Mouse (Mus musculus): ENCODE data around the gene Rundc3a. TPM values are rescaled to one million over a fixed set of nuclear protein-coding genes. Genes with fewer than 3 reads are reported as not detected.

Gene Rundc3a
- total and polyA plus RNA-seq, 3 experiments, result 0.16 TPM; not detected in 2

DNA sequence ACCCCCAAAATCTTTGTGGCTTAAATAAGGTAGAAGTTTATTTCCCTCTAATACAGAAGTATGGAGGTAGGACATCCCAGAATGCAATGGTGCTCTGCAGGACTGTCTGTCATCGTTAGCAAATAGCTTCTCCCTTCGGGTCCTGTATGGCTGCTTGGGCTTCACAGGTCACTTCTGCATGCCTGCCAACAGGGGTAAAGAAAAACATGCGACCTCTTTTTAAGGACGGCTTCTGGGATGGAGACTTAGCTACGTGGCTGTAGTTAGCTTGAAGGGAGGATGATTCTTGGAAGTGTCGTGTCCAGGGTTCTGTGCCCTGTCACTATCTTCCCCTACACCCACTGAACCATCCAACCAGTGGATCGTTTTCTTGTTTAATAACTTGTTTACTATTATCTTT lies 22.9 kb upstream of the Rundc3a start:
- H3K9me3 ChIP-seq (replicated peaks), result no peaks in the 10 kb centered on the region
- peaks cover 88% of the 10 kb centered on the region for H3K27me3 ChIP-seq (ENCODE audit: insufficient read depth, low read length)
- TF ChIP-seq GATA1 (IDR thresholded peaks at IDR 0.05; ENCODE audit: borderline replicate concordance, low read length), result no peak
- TF ChIP-seq TAL1 (conservative IDR thresholded peaks at IDR 0.05; ENCODE audit: low read depth, low read length), result no peak
- TF ChIP-seq POLR2AphosphoS5 (IDR thresholded peaks at IDR 0.05; ENCODE audit: insufficient replicate concordance, low read depth, low read length), result no peak
- no peak for TF ChIP-seq CTCF (IDR thresholded peaks at IDR 0.05; ENCODE audit: low read depth, low read length)
- ATAC-seq (ENCODE audit: extremely low read depth, insufficient number of reproducible peaks, low FRiP score, poor library complexity, severe bottlenecking), result no peak
- H3K36me3 ChIP-seq (replicated peaks), result no peaks in the 10 kb centered on the region
- no peak for DNase-seq (ENCODE audit: low spot score)
- H3K4me3 ChIP-seq (ENCODE audit: low read depth, low read length), result no peak overlapping the region
- peaks cover 73% of the 10 kb centered on the region for H3K4me1 ChIP-seq (ENCODE audit: insufficient read depth, low read depth, low read length)

DNA sequence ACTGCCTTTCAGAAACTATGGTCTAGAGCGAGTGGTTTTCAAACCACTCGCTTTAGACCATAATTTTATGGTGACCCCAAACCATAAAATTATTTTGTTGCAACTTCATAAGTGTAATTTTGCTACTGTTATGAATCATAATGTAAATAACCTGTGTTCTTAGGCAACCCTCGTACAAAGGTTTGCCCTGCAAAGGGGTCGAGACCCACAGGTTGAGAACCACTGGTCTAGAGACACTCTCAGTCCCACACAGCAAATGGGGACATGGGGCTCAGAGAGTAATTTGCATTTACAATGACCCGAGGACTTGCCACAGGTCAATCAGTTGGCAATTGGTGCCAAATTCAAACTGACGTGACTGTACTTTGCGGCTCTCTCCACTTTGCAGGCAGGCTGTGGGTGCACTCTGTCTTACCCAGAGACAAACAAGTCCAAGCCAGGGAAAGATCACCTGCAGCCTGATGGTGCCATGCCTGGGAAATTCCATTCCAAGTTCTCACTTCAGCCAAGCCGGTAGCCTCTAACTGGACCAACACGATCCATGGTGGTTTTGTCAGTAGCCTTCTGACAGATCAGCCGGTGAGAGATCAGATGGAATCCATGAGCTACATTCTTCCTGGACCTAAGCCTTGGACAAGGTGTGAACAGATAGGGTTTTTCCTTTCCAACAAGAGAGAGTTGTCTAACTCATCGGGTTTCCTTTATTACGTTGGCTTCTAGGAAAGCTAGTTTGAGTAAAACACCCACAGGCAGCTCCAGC lies 21.1 kb upstream of the Rundc3a start:
- peaks cover under 1% of the 10 kb centered on the region; the same call in 1 of the 2 replicates for H3K9me3 ChIP-seq (replicated peaks)
- no peaks in the 10 kb centered on the region for H3K36me3 ChIP-seq (replicated peaks)
- no peak overlapping the region for H3K4me3 ChIP-seq (ENCODE audit: low read depth, low read length)
- DNase-seq (ENCODE audit: low spot score), result no peak
- peaks cover 76% of the 10 kb centered on the region for H3K4me1 ChIP-seq (ENCODE audit: insufficient read depth, low read depth, low read length)
- no peak for TF ChIP-seq TAL1 (conservative IDR thresholded peaks at IDR 0.05; ENCODE audit: low read depth, low read length)
- TF ChIP-seq POLR2AphosphoS5 (IDR thresholded peaks at IDR 0.05; ENCODE audit: insufficient replicate concordance, low read depth, low read length), result no peak
- TF ChIP-seq GATA2 (IDR thresholded peaks at IDR 0.05; ENCODE audit: borderline replicate concordance, low read depth, low read length), result no peak
- TF ChIP-seq CTCF (IDR thresholded peaks at IDR 0.05; ENCODE audit: low read depth, low read length), result no peak
- TF ChIP-seq GATA1 (IDR thresholded peaks at IDR 0.05; ENCODE audit: borderline replicate concordance, low read length), result no peak
- H3K27me3 ChIP-seq (ENCODE audit: insufficient read depth, low read length), result peaks cover 90% of the 10 kb centered on the region
- ATAC-seq (ENCODE audit: extremely low read depth, insufficient number of reproducible peaks, low FRiP score, poor library complexity, severe bottlenecking), result no peak

DNA sequence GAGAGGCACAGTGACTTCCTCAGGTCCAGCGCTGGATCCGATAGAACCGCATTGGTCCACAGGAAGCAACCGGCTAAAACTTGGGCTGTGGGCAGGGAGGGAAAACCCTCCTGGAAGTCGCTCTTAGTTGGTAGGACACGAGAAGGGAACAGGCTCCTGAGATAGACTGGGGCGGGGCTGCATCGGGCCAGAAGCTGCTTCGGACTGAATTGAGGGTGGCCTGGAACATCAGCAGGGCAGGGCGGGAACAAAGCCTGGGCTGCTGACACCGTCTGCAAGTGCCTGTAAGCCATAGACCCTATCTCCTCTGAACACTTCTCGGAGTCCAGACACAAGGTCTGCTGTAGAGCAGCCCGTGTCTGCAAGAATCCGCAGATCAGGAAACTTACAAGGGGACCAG lies 20.3 kb upstream of the Rundc3a start:
- Histone ChIP-seq H3K9me3 (replicated peaks) (peaks cover 9% of the 10 kb centered on the region), H3K4me1 (ENCODE audit: insufficient read depth, low read depth, low read length) (peaks cover 77% of the 10 kb centered on the region), H3K36me3 (replicated peaks) (no peaks in the 10 kb centered on the region), H3K27me3 (ENCODE audit: insufficient read depth, low read length) (peaks cover 93% of the 10 kb centered on the region), H3K4me3 (ENCODE audit: low read depth, low read length) (no peak overlapping the region; the same call in 1 of the 2 replicates)
- ATAC-seq (ENCODE audit: extremely low read depth, insufficient number of reproducible peaks, low FRiP score, poor library complexity, severe bottlenecking) (no peak), DNase-seq (ENCODE audit: low spot score) (no peak)
- TF ChIP-seq POLR2AphosphoS5 (IDR thresholded peaks at IDR 0.05; ENCODE audit: insufficient replicate concordance, low read depth, low read length) (no peak), GATA1 (IDR thresholded peaks at IDR 0.05; ENCODE audit: borderline replicate concordance, low read length) (no peak)

DNA sequence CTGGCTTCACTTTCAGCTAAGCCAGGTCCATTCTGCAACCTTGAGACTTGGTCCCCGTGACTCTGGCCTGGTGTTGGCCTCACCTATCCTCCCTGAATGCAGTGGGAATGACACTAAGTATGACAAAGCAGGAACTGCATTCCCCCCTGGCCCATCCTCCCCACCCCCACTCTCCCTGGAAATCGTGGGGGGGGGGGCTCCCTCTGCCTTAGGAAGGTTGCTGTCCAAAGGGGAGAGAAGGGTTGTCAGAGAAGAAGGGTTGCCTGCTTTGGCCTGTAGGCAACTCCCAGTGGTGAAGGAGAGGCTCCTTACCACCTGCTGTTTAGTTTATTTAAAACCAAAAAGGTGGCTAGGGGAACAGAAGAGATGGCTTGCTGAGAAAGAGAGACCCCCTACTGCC lies 19.6 kb upstream of the Rundc3a start:
- Histone ChIP-seq H3K27me3 (ENCODE audit: insufficient read depth, low read length) (peaks cover 89% of the 10 kb centered on the region), H3K36me3 (replicated peaks) (no peaks in the 10 kb centered on the region), H3K9me3 (replicated peaks) (peaks cover 13% of the 10 kb centered on the region), H3K4me3 (ENCODE audit: low read depth, low read length) (no peak overlapping the region), H3K4me1 (ENCODE audit: insufficient read depth, low read depth, low read length) (peaks cover 70% of the 10 kb centered on the region)
- ATAC-seq (ENCODE audit: extremely low read depth, insufficient number of reproducible peaks, low FRiP score, poor library complexity, severe bottlenecking) (no peak), DNase-seq (ENCODE audit: low spot score) (no peak)
- TF ChIP-seq GATA2 (IDR thresholded peaks at IDR 0.05; ENCODE audit: borderline replicate concordance, low read depth, low read length) (no peak), POLR2AphosphoS5 (IDR thresholded peaks at IDR 0.05; ENCODE audit: insufficient replicate concordance, low read depth, low read length) (no peak), TAL1 (conservative IDR thresholded peaks at IDR 0.05; ENCODE audit: low read depth, low read length) (no peak), GATA1 (IDR thresholded peaks at IDR 0.05; ENCODE audit: borderline replicate concordance, low read length) (no peak), CTCF (IDR thresholded peaks at IDR 0.05; ENCODE audit: low read depth, low read length) (no peak)

DNA sequence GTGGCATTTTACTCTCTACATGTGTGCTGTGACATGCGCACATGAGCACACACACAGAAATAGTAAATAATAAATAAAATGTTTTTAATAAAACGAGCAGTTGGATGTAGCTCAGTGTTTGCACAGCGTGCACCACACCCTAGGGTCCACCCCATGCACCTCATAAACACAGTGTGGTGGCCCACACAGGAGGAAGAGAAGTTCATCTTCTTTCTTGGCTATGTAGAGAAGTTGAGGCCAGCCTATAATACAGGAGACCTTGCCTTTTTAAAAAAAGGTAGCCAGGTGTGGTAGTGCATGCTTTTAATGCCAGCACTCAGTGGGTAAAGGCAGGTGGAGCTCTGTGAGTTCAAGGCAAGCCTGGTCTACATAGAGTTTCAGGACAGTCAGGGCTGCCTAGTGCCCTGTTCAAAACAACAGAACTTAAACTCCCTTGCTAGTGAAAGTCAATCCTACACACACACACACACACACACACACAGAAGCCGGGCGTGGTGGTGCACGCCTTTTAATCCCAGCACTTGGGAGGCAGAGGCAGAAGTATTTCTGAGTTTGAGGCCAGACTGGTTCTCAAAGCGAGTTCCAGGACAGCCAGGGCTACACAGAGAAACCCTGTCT lies 19.0 kb upstream of the Rundc3a start:
- no peak for ATAC-seq (ENCODE audit: extremely low read depth, insufficient number of reproducible peaks, low FRiP score, poor library complexity, severe bottlenecking)
- Histone ChIP-seq H3K36me3 (replicated peaks) (no peaks in the 10 kb centered on the region), H3K4me1 (ENCODE audit: insufficient read depth, low read depth, low read length) (peaks cover 65% of the 10 kb centered on the region), H3K27me3 (ENCODE audit: insufficient read depth, low read length) (peaks cover 89% of the 10 kb centered on the region), H3K4me3 (ENCODE audit: low read depth, low read length) (no peak overlapping the region), H3K9me3 (replicated peaks) (peaks cover 19% of the 10 kb centered on the region)
- TF ChIP-seq GATA2 (IDR thresholded peaks at IDR 0.05; ENCODE audit: borderline replicate concordance, low read depth, low read length) (no peak), POLR2AphosphoS5 (IDR thresholded peaks at IDR 0.05; ENCODE audit: insufficient replicate concordance, low read depth, low read length) (no peak), CTCF (IDR thresholded peaks at IDR 0.05; ENCODE audit: low read depth, low read length) (no peak), TAL1 (conservative IDR thresholded peaks at IDR 0.05; ENCODE audit: low read depth, low read length) (no peak), GATA1 (IDR thresholded peaks at IDR 0.05; ENCODE audit: borderline replicate concordance, low read length) (no peak)
- DNase-seq (ENCODE audit: low spot score), result no peak

DNA sequence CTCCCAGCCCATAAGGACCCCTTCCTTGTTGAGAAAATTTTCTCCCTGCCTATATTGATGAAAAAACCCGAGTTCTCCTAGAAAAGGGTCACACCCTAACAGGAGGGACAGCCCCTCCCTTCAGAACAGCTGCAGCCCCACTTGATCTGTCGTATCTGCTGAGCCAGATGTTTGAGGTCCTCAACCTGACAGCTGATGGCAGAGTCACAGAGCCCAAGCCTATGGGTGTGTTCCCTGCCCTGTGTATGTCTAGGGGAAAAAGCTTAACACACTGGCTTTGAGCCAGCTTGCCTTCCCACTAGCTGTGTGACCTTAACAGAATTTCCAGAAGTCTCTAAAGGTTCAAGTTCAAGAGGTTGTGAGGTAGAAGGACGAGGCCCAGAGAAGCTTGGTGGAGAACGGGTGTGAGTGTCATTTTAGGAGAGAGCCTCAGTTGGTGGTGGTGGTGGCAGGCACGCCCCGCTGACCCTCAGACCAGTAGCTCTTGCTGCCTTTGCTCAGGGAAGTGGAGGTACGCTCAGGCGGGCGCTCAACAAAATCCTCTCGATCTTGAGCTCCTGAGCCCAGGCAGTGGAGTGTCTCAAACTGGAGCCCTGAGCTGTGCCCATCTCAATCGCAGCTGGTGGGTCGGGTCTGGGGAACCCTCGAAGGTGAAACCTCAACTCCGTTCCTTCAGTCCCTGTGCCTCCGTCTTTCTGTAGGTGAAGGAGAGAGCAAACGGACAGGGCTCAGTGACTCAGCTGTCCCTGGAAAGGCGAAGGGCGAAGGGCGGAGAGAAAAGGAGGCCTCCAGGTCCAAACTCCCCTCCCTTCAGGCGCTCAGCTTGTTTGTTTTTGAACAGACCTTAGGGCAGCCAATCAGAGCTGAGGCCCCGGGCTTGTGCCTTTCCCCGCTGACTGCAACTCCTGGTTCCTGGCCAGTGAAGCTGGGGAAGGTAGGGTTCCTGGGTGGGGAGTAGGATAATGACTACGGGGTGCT lies 17.7 kb upstream of the Rundc3a start:
- no peak for TF ChIP-seq GATA2 (IDR thresholded peaks at IDR 0.05; ENCODE audit: borderline replicate concordance, low read depth, low read length)
- TF ChIP-seq TAL1 (conservative IDR thresholded peaks at IDR 0.05; ENCODE audit: low read depth, low read length), result peak; percentile 87
- TF ChIP-seq CTCF (IDR thresholded peaks at IDR 0.05; ENCODE audit: low read depth, low read length), result no peak
- no peak for TF ChIP-seq POLR2AphosphoS5 (IDR thresholded peaks at IDR 0.05; ENCODE audit: insufficient replicate concordance, low read depth, low read length)
- no peak for TF ChIP-seq GATA1 (IDR thresholded peaks at IDR 0.05; ENCODE audit: borderline replicate concordance, low read length)
- Histone ChIP-seq H3K36me3 (replicated peaks) (no peaks in the 10 kb centered on the region), H3K4me3 (ENCODE audit: low read depth, low read length) (peak overlapping the region; percentile 65; the same call in 1 of the 2 replicates), H3K9me3 (replicated peaks) (peaks cover 20% of the 10 kb centered on the region), H3K27me3 (ENCODE audit: insufficient read depth, low read length) (peaks cover 83% of the 10 kb centered on the region), H3K4me1 (ENCODE audit: insufficient read depth, low read depth, low read length) (peaks cover 52% of the 10 kb centered on the region)
- ATAC-seq (ENCODE audit: extremely low read depth, insufficient number of reproducible peaks, low FRiP score, poor library complexity, severe bottlenecking), result peak; percentile 87
- peak; percentile 71 for DNase-seq (ENCODE audit: low spot score)
